In the genomic region with DNA sequence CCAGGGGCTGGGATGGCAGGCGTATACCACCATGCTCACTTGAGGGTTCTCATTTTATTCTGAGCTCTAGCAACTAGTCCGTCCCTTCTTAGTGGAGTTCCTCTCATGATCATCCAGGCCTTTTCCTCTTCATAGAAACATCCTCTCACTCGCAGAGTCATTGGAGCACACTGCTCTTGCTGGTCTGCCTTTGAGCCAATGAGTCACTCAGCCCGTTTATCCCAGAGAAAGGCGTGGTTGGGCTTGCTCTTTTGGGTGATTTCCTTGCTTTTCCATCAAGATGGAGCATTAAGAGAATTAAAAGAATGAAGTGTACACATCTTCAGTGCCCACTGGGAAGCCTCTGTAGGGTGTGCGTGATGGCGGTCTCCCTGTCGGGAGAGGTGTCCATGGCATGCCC, we compare ENCODE assay signal across 29 mouse cellular contexts. TPM values are rescaled to one million over a fixed set of nuclear protein-coding genes. Genes with fewer than 3 reads are reported as not detected.
DNase-seq lines count a peak whose midpoint lies in the region; TF ChIP-seq lines count a peak whose summit lies in the region.
"Had no signal": no experiment of that assay in that cellular context is flagged by ENCODE, and none has a peak within 500 bp of the region (broad histone marks: within the 10 kb centered on the region; RNA-seq: fewer than 3 reads in every experiment).

No protein-coding gene starts in this region.

- whole genome bisulfite sequencing in cerebellum, adult 2 months, result 87% methylated on average over 8 of the region's 8 CpGs

- TF ChIP-seq POLR2A in cerebellum, adult 2 months (IDR thresholded peaks at IDR 0.05; ENCODE audit: borderline replicate concordance, insufficient read depth, low read length), result no peak

- H3K4me3 ChIP-seq in cerebellum, adult 2 months (replicated peaks; ENCODE audit: insufficient read depth, low read depth, low read length), result no peak overlapping the region
- no peak overlapping the region for H3K4me3 ChIP-seq in layer of hippocampus, adult 2 months
- H3K4me3 ChIP-seq: embryonic facial prominence, embryonic 13.5 days; embryonic facial prominence, embryonic 15.5 days; erythroblast, embryonic 14.5 days; forebrain, embryonic 10.5 days; forebrain, embryonic 12.5 days had no signal

- H3K27me3 ChIP-seq in cerebellum, adult 2 months (ENCODE audit: control insufficient read depth, insufficient read depth, low read length), result no peaks in the 10 kb centered on the region
- H3K27me3 ChIP-seq: embryonic facial prominence, embryonic 13.5 days; embryonic facial prominence, embryonic 15.5 days; forebrain, embryonic 12.5 days had no signal

- no peak for DNase-seq in cerebellum, adult 2 months
- no peak for DNase-seq in cerebellum, postnatal 25 days
- no peak for DNase-seq in layer of hippocampus, adult 2 months (ENCODE audit: low spot score in 2 of 2)
- no peak for DNase-seq in layer of hippocampus, adult 9-11 months
- peak; percentile 63 for DNase-seq in 3T3-L1 (ENCODE audit: low read depth, low spot score)
- DNase-seq in brain, adult 2 months (ENCODE audit: low read depth, low spot score), result peak; percentile 52
- no peak for DNase-seq in gastrocnemius, postnatal 4 days (ENCODE audit: low spot score in 2 of 2)
- DNase-seq: adrenal gland, adult 8-10 months; adrenal gland, postnatal 14 days; adrenal gland, postnatal 36 days; cerebellum, adult 11 months; cerebellum, adult 18-20 months; cerebellum, adult 9-11 months; cerebellum, postnatal 36 days; embryo, embryonic 11 days had no signal

- peak overlapping the region; percentile 83 for H3K27ac ChIP-seq in cerebellum, adult 2 months (ENCODE audit: insufficient read depth, low read length)
- H3K27ac ChIP-seq in layer of hippocampus, adult 2 months, result peak overlapping the region; percentile 67; the same call in 1 of the 2 replicates
- H3K27ac ChIP-seq: embryonic facial prominence, embryonic 13.5 days; embryonic facial prominence, embryonic 15.5 days; forebrain, embryonic 10.5 days; forebrain, embryonic 12.5 days had no signal

- no peak for TF ChIP-seq CTCF in cerebellum, adult 2 months (IDR thresholded peaks at IDR 0.05; ENCODE audit: borderline replicate concordance, insufficient read depth, low read depth, low read length)
- TF ChIP-seq CTCF in layer of hippocampus, adult 2 months (conservative IDR thresholded peaks at IDR 0.05), result no peak

- H3K4me1 ChIP-seq in cerebellum, adult 2 months (ENCODE audit: control insufficient read depth, insufficient read depth, low read length), result peaks cover 82% of the 10 kb centered on the region
- H3K4me1 ChIP-seq: embryonic facial prominence, embryonic 13.5 days; embryonic facial prominence, embryonic 15.5 days; forebrain, embryonic 12.5 days had no signal

RNA-seq across cellular contexts. Expression of a gene that starts 33.7 kb away (rescaled TPM):
- 0.41 and 0.86 TPM in 2 replicates for polyA plus RNA-seq in cerebellum, adult 2 months (2012; rRNA removed)
- 1 to 10 TPM; 1.4 to 1.9 TPM for total RNA-seq in layer of hippocampus, adult 2 months (2021)
- total RNA-seq in gastrocnemius, postnatal 4 days (2021), result under 1 TPM in 1 of 2 experiments, not detected in 1; 0.44 TPM
- total RNA-seq: adrenal gland, postnatal 14 days; common myeloid progenitor, adult 5-6 weeks; ES-E14; MEL had no signal
- polyA plus RNA-seq: activated CD4-positive, CD25-positive, alpha-beta regulatory T cell, adult 4 months; C2C12; embryonic facial prominence, embryonic 11.5 days; embryonic facial prominence, embryonic 13.5 days; embryonic facial prominence, embryonic 15.5 days; erythroblast, embryonic 14.5 days; forebrain, embryonic 10.5 days; forebrain, embryonic 12.5 days; forebrain, embryonic 14.5 days; forebrain, embryonic 16.5 days; Patski had no signal

Comparison
In these comparisons a context has a peak if more than half of its experiments do, and no peak if none do; other contexts are left out.
1. DNase-seq: peak in 3T3-L1 (single experiment) and brain, adult 2 months (single experiment); none in cerebellum, adult 2 months (0 of 2), cerebellum, postnatal 25 days (0 of 2), layer of hippocampus, adult 2 months (0 of 2), layer of hippocampus, adult 9-11 months (single experiment) and gastrocnemius, postnatal 4 days (0 of 2).